Mouse (Mus musculus) bone marrow macrophage, adult 2 months (primary cell): ENCODE data around the gene Il27.

Source experiments
- CTCF ChIP-seq: IDR thresholded peaks from 2 replicates; pipeline ENCODE4 v1.5.1; 2012; ENCODE audit warnings: low read depth, mild to moderate bottlenecking, low read length, moderate library complexity
- POLR2A ChIP-seq: IDR thresholded peaks from 2 replicates; pipeline ENCODE4 v1.6.1; 2012; ENCODE audit warnings: mild to moderate bottlenecking, low read depth, low read length, borderline replicate concordance

- TF ChIP-seq POLR2A (no peak), CTCF (no peak)
These were observed at the start of gene Il27 for GRCm38 (mm10) chr7:126594862-126595561.
